Mouse (Mus musculus): ENCODE measurements around the gene Sertad4. TPM values are rescaled to one million over a fixed set of nuclear protein-coding genes. Genes with fewer than 3 reads are reported as not detected.
A peak's percentile ranks its signal among the peaks of the same experiment; 100 is the strongest.

Sertad4 gene
- polyA plus RNA-seq, 1 experiment from 2014 or later, result 3.9 TPM

DNA sequence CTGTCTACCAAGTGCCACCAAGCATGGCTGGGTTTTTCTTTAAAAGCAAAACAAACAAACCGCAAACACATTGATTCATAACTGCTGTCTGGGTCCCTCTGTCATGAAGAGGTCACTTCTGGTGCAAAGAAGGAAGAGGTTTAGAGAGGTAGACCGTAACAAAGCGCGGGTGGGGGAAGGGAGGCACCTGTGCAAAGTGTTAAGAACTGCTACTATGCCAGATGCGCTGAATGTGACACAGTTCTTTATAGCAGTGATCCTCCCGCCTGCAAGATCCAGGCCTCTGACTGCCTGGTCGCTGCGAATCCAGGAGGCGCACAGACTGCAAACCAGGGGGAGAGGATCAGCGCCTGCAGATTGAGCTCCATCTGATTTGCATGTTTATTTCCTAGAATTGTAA is 855 bp upstream of the Sertad4 start:
- no peak overlapping the region for H3K27ac ChIP-seq (ENCODE audit: low read depth, low read length)
- H3K4me2 ChIP-seq, result no peak overlapping the region
- H3K4me1 ChIP-seq (replicated peaks; ENCODE audit: control insufficient read depth, insufficient read depth, low read length), result no peaks in the 10 kb centered on the region; the same call in 1 of the 2 replicates
- H3K27me3 ChIP-seq (replicated peaks; ENCODE audit: control insufficient read depth, insufficient read depth, low read length), result peaks cover 73% of the 10 kb centered on the region
- DNase-seq (ENCODE audit: low spot score) (no peak), ATAC-seq (replicated peaks; ENCODE audit: low FRiP score) (no peak)
- H3K4me3 ChIP-seq (ENCODE audit: low read depth, low read length), result no peak overlapping the region
- H3K9me3 ChIP-seq (ENCODE audit: control insufficient read depth, low read length), result no peaks in the 10 kb centered on the region
- H3K36me3 ChIP-seq (ENCODE audit: control insufficient read depth, insufficient read depth, low read length), result no peaks in the 10 kb centered on the region
- H3K9ac ChIP-seq (ENCODE audit: low read depth, low read length), result no peak overlapping the region
- 14% methylated on average over 10 of the region's 10 CpGs for WGBS

GRCm38 (mm10) chr1:192854819-192855271 is 711 bp downstream of the Sertad4 start:
- Histone ChIP-seq H3K4me3 (ENCODE audit: low read depth, low read length) (peak overlapping the region; percentile 73), H3K36me3 (ENCODE audit: control insufficient read depth, insufficient read depth, low read length) (no peaks in the 10 kb centered on the region), H3K9me3 (ENCODE audit: control insufficient read depth, low read length) (no peaks in the 10 kb centered on the region), H3K4me2 (peak overlapping the region; percentile 87), H3K9ac (ENCODE audit: low read depth, low read length) (peak overlapping the region; percentile 62), H3K27me3 (replicated peaks; ENCODE audit: control insufficient read depth, insufficient read depth, low read length) (peaks cover 82% of the 10 kb centered on the region), H3K27ac (ENCODE audit: low read depth, low read length) (no peak overlapping the region; the same call in 1 of the 2 replicates), H3K4me1 (replicated peaks; ENCODE audit: control insufficient read depth, insufficient read depth, low read length) (no peaks in the 10 kb centered on the region; the same call in 1 of the 2 replicates)
- ATAC-seq (replicated peaks; ENCODE audit: low FRiP score), result no peak; the same call in 1 of the 2 replicates
- under 1% methylated on average over 30 of the region's 45 CpGs for WGBS
- no peak for DNase-seq (ENCODE audit: low spot score)

GRCm38 (mm10) chr1:192853988-192854818 is 1.4 kb downstream of the Sertad4 start:
- H3K36me3 ChIP-seq (ENCODE audit: control insufficient read depth, insufficient read depth, low read length), result no peaks in the 10 kb centered on the region
- H3K4me3 ChIP-seq (ENCODE audit: low read depth, low read length), result peak overlapping the region; percentile 73
- no peak overlapping the region for H3K9ac ChIP-seq (ENCODE audit: low read depth, low read length)
- H3K27me3 ChIP-seq (replicated peaks; ENCODE audit: control insufficient read depth, insufficient read depth, low read length), result peaks cover 84% of the 10 kb centered on the region
- DNase-seq (ENCODE audit: low spot score), result no peak
- no peak for ATAC-seq (replicated peaks; ENCODE audit: low FRiP score)
- H3K27ac ChIP-seq (ENCODE audit: low read depth, low read length), result no peak overlapping the region
- H3K9me3 ChIP-seq (ENCODE audit: control insufficient read depth, low read length), result no peaks in the 10 kb centered on the region
- peak overlapping the region; percentile 87 for H3K4me2 ChIP-seq
- H3K4me1 ChIP-seq (replicated peaks; ENCODE audit: control insufficient read depth, insufficient read depth, low read length), result no peaks in the 10 kb centered on the region; the same call in 1 of the 2 replicates
- 8% methylated on average over 19 of the region's 19 CpGs for WGBS

- Histone ChIP-seq H3K9ac (ENCODE audit: low read depth, low read length) (no peak overlapping the region), H3K4me3 (ENCODE audit: low read depth, low read length) (no peak overlapping the region), H3K4me1 (replicated peaks; ENCODE audit: control insufficient read depth, insufficient read depth, low read length) (no peaks in the 10 kb centered on the region; the same call in 1 of the 2 replicates), H3K9me3 (ENCODE audit: control insufficient read depth, low read length) (no peaks in the 10 kb centered on the region), H3K36me3 (ENCODE audit: control insufficient read depth, insufficient read depth, low read length) (no peaks in the 10 kb centered on the region), H3K27me3 (replicated peaks; ENCODE audit: control insufficient read depth, insufficient read depth, low read length) (peaks cover 82% of the 10 kb centered on the region), H3K4me2 (peak overlapping the region; percentile 9; the same call in 1 of the 2 replicates), H3K27ac (ENCODE audit: low read depth, low read length) (no peak overlapping the region)
- ATAC-seq (replicated peaks; ENCODE audit: low FRiP score), result no peak
- DNase-seq (ENCODE audit: low spot score), result no peak
- 46% methylated on average over 2 of the region's 2 CpGs for WGBS
These were observed 2.1 kb downstream of the Sertad4 start for GRCm38 (mm10) chr1:192853429-192853828.

GRCm38 (mm10) chr1:192852047-192852446 is 3.5 kb downstream of the Sertad4 start:
- Histone ChIP-seq H3K4me2 (no peak overlapping the region), H3K4me1 (replicated peaks; ENCODE audit: control insufficient read depth, insufficient read depth, low read length) (no peaks in the 10 kb centered on the region; the same call in 1 of the 2 replicates), H3K36me3 (ENCODE audit: control insufficient read depth, insufficient read depth, low read length) (no peaks in the 10 kb centered on the region), H3K27me3 (replicated peaks; ENCODE audit: control insufficient read depth, insufficient read depth, low read length) (peaks cover 68% of the 10 kb centered on the region), H3K4me3 (ENCODE audit: low read depth, low read length) (no peak overlapping the region), H3K27ac (ENCODE audit: low read depth, low read length) (no peak overlapping the region), H3K9ac (ENCODE audit: low read depth, low read length) (no peak overlapping the region), H3K9me3 (ENCODE audit: control insufficient read depth, low read length) (no peaks in the 10 kb centered on the region)
- ATAC-seq (replicated peaks; ENCODE audit: low FRiP score) (no peak), DNase-seq (ENCODE audit: low spot score) (no peak)

DNA sequence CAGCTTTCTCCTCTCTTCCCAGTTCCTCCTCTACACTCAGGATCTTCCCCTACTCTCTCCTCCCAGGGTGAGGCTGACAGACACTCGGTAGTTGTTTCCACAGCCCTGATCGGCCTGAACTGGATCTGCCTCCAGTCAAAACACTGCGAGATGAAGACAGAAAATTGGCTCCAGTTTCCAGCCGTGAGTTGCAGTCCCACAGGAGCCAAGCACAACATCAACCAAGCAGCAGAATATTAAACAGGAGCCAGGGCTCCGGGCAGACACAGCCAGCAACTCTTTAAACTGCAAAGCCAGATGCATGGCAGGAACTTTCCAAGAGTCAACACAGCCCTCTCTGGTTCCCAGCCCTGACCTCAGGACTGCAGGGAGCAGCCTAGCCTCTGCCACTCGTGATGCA is 3.9 kb downstream of the Sertad4 start:
- H3K4me2 ChIP-seq, result no peak overlapping the region

GRCm38 (mm10) chr1:192851126-192851525 is 4.4 kb downstream of the Sertad4 start:
- Histone ChIP-seq H3K27me3 (replicated peaks; ENCODE audit: control insufficient read depth, insufficient read depth, low read length) (peaks cover 59% of the 10 kb centered on the region), H3K36me3 (ENCODE audit: control insufficient read depth, insufficient read depth, low read length) (no peaks in the 10 kb centered on the region), H3K4me3 (ENCODE audit: low read depth, low read length) (no peak overlapping the region), H3K27ac (ENCODE audit: low read depth, low read length) (no peak overlapping the region), H3K4me1 (replicated peaks; ENCODE audit: control insufficient read depth, insufficient read depth, low read length) (no peaks in the 10 kb centered on the region; the same call in 1 of the 2 replicates), H3K9ac (ENCODE audit: low read depth, low read length) (no peak overlapping the region), H3K4me2 (no peak overlapping the region), H3K9me3 (ENCODE audit: control insufficient read depth, low read length) (no peaks in the 10 kb centered on the region)
- 5% methylated on average over 2 of the region's 2 CpGs for WGBS
- no peak for DNase-seq (ENCODE audit: low spot score)
- ATAC-seq (replicated peaks; ENCODE audit: low FRiP score), result no peak

More for the DNA sequence above, 3.9 kb downstream of the Sertad4 start:
- DNase-seq (ENCODE audit: low spot score) (no peak), ATAC-seq (replicated peaks; ENCODE audit: low FRiP score) (no peak)
- Histone ChIP-seq H3K36me3 (ENCODE audit: control insufficient read depth, insufficient read depth, low read length) (no peaks in the 10 kb centered on the region), H3K4me3 (ENCODE audit: low read depth, low read length) (no peak overlapping the region), H3K4me1 (replicated peaks; ENCODE audit: control insufficient read depth, insufficient read depth, low read length) (no peaks in the 10 kb centered on the region; the same call in 1 of the 2 replicates), H3K9me3 (ENCODE audit: control insufficient read depth, low read length) (no peaks in the 10 kb centered on the region), H3K9ac (ENCODE audit: low read depth, low read length) (no peak overlapping the region), H3K27ac (ENCODE audit: low read depth, low read length) (no peak overlapping the region), H3K27me3 (replicated peaks; ENCODE audit: control insufficient read depth, insufficient read depth, low read length) (peaks cover 64% of the 10 kb centered on the region)
- 16% methylated on average over 6 of the region's 6 CpGs for WGBS

- no peak overlapping the region for H3K4me2 ChIP-seq
- no peak overlapping the region for H3K27ac ChIP-seq (ENCODE audit: low read depth, low read length)
- peaks cover 44% of the 10 kb centered on the region for H3K27me3 ChIP-seq (replicated peaks; ENCODE audit: control insufficient read depth, insufficient read depth, low read length)
- no peaks in the 10 kb centered on the region for H3K4me1 ChIP-seq (replicated peaks; ENCODE audit: control insufficient read depth, insufficient read depth, low read length)
- WGBS, result 68% methylated on average over 5 of the region's 5 CpGs
- no peak overlapping the region for H3K4me3 ChIP-seq (ENCODE audit: low read depth, low read length)
- H3K36me3 ChIP-seq (ENCODE audit: control insufficient read depth, insufficient read depth, low read length), result no peaks in the 10 kb centered on the region
- DNase-seq (ENCODE audit: low spot score), result no peak
- ATAC-seq (replicated peaks; ENCODE audit: low FRiP score), result no peak
- H3K9ac ChIP-seq (ENCODE audit: low read depth, low read length), result no peak overlapping the region
- no peaks in the 10 kb centered on the region for H3K9me3 ChIP-seq (ENCODE audit: control insufficient read depth, low read length)
These were observed 5.9 kb downstream of the Sertad4 start for GRCm38 (mm10) chr1:192849616-192850015.

DNA sequence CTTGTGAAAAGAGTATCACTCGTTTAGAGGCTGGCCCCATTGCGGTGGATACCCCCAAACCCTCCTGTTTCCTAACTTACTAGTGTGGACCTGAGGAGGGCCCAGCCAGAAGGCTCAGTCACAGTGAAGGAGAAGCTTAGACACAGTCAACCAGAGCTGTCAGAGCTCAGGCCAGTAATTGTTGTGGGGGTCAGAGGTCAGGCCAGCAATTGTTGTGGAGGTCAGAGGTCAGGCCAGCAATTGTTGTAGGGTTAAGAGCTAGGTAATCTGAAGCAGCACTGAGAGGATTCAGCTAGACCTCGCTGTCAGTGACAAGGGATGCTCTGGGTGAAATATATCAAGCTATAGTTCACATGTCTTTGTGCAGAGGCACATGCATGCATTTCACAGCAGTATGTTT is 8.3 kb downstream of the Sertad4 start:
- H3K9ac ChIP-seq (ENCODE audit: low read depth, low read length), result no peak overlapping the region
- 66% methylated on average over 3 of the region's 3 CpGs for WGBS
- H3K9me3 ChIP-seq (ENCODE audit: control insufficient read depth, low read length), result no peaks in the 10 kb centered on the region
- no peak overlapping the region for H3K27ac ChIP-seq (ENCODE audit: low read depth, low read length)
- H3K4me2 ChIP-seq, result no peak overlapping the region
- DNase-seq (ENCODE audit: low spot score) (no peak), ATAC-seq (replicated peaks; ENCODE audit: low FRiP score) (no peak)
- no peaks in the 10 kb centered on the region for H3K4me1 ChIP-seq (replicated peaks; ENCODE audit: control insufficient read depth, insufficient read depth, low read length)
- H3K27me3 ChIP-seq (replicated peaks; ENCODE audit: control insufficient read depth, insufficient read depth, low read length), result peaks cover 20% of the 10 kb centered on the region
- no peak overlapping the region for H3K4me3 ChIP-seq (ENCODE audit: low read depth, low read length)
- no peaks in the 10 kb centered on the region for H3K36me3 ChIP-seq (ENCODE audit: control insufficient read depth, insufficient read depth, low read length)

All from liver, embryonic 11.5 days (tissue).